Mouse (Mus musculus) kidney, postnatal 0 days (tissue): ENCODE measurements around the gene Tmem223. TPM values are rescaled to one million over a fixed set of nuclear protein-coding genes. Genes with fewer than 3 reads are reported as not detected.
A peak's percentile ranks its signal among the peaks of the same experiment; 100 is the strongest.

Experiments
- ATAC-seq: fragments of 200-750 bp; cut with Nextera tagmentation; replicated peaks from 2 replicates; pipeline ENCODE4 v1.8.0; 2017; ENCODE audit warnings: low read depth, moderate number of reproducible peaks, moderate TSS enrichment, moderate library complexity; ENCODE audit not compliant: low FRiP score
- DNase-seq: peaks from one replicate; pipeline ENCODE4 v3.0.0-alpha.2; 2016; ENCODE audit warnings: low spot score
- H3K27ac ChIP-seq: fragments of 300-500 bp; sonication (generic); 2 replicates; pipeline ENCODE4 v1.5.1; 2014; ENCODE audit warnings: mild to moderate bottlenecking
- H3K27me3 ChIP-seq: fragments of 300-500 bp; sonication (generic); 2 replicates; pipeline ENCODE4 v1.6.1; 2014; ENCODE audit warnings: low read length, mixed read lengths; ENCODE audit not compliant: insufficient read depth
- H3K36me3 ChIP-seq: fragments of 300-500 bp; sonication (generic); 2 replicates; pipeline ENCODE4 v1.6.1; 2014; ENCODE audit warnings: low read length, mixed read lengths; ENCODE audit not compliant: insufficient read depth
- H3K4me1 ChIP-seq: fragments of 300-500 bp; sonication (generic); replicated peaks from 2 replicates; pipeline ENCODE4 v1.6.1; 2014; ENCODE audit warnings: antibody characterized with exemption, low read length, mixed read lengths; ENCODE audit not compliant: insufficient read depth
- H3K4me2 ChIP-seq: fragments of 300-500 bp; sonication (generic); 2 replicates; pipeline ENCODE4 v1.6.1; 2014; ENCODE audit warnings: mild to moderate bottlenecking, low read length, moderate library complexity, mixed read lengths
- H3K4me3 ChIP-seq: fragments of 300-500 bp; sonication (generic); replicated peaks from 2 replicates; pipeline ENCODE4 v1.5.1; 2014; ENCODE audit warnings: low read depth, low read length
- H3K9ac ChIP-seq: fragments of 300-500 bp; sonication (generic); 2 replicates; pipeline ENCODE4 v1.6.1; 2014; ENCODE audit warnings: low read depth, low read length
- H3K9me3 ChIP-seq: fragments of 300-500 bp; sonication (generic); replicated peaks from 2 replicates; pipeline ENCODE4 v1.6.1; 2016; ENCODE audit warnings: low read length, inconsistent platforms, mixed read lengths
- CTCF ChIP-seq: IDR thresholded peaks from 2 replicates; pipeline ENCODE4 v1.5.1; 2016; ENCODE audit warnings: antibody characterized with exemption, low read depth, mild to moderate bottlenecking, moderate library complexity
- WGBS: fragments of 180-500 bp; shearing (Covaris S2); extraction: QIAGEN DNeasy Blood & Tissue Kit; methylation state at CpG from one replicate; pipeline ENCODE4 v1.1.7; 2014; 5-methylcytosine and 5-hydroxymethylcytosine counted together
- polyA plus RNA-seq: library from polyadenylated mRNA; unstranded; fragments of >200 nt; fragmentation: Nextera tagmentation; extraction: Ambion mirVana; gene quantifications from 2 replicates; pipeline ENCODE4 v1.2.1, GENCODE M21; 2015

The Tmem223 gene
- polyA plus RNA-seq, 1 experiment from 2014 or later: 286 TPM

- peak; percentile 96 for ATAC-seq
- Histone ChIP-seq H3K27ac (peak within 1 kb of the TSS; percentile 97), H3K9ac (peak within 1 kb of the TSS; percentile 81), H3K4me1 (peaks cover 12% of the 10 kb centered on the region; the same call in 1 of the 2 replicates), H3K36me3 (peaks cover 31% of the 10 kb centered on the region), H3K9me3 (no peaks in the 10 kb centered on the region), H3K4me3 (peak within 1 kb of the TSS; percentile 68), H3K27me3 (no peaks in the 10 kb centered on the region), H3K4me2 (peak within 1 kb of the TSS; percentile 98)
- under 1% methylated on average over 36 of the region's 36 CpGs for WGBS
- TF ChIP-seq CTCF: no peak
- DNase-seq: peak; percentile 99
Observed at GRCm38 (mm10) chr19:8741243-8741869, 29.4 kb upstream of the Tmem223 start, which contains the start of gene Stx5a. Stx5a (plus strand) TSS chr19:8741413.

GRCm38 (mm10) chr19:8742176-8742575 is 28.6 kb upstream of the Tmem223 start:
- DNase-seq (no peak), ATAC-seq (no peak)
- WGBS: 12% methylated on average over 14 of the region's 14 CpGs
- Histone ChIP-seq H3K9ac (peak overlapping the region; percentile 81), H3K36me3 (peaks cover 33% of the 10 kb centered on the region), H3K4me2 (peak overlapping the region; percentile 98), H3K4me3 (peak overlapping the region; percentile 68), H3K27ac (peak overlapping the region; percentile 97), H3K4me1 (peaks cover 12% of the 10 kb centered on the region; the same call in 1 of the 2 replicates), H3K9me3 (no peaks in the 10 kb centered on the region), H3K27me3 (no peaks in the 10 kb centered on the region)
- TF ChIP-seq CTCF: no peak

- TF ChIP-seq CTCF: no peak
- no peaks in the 10 kb centered on the region for H3K27me3 ChIP-seq
- no peak overlapping the region for H3K9ac ChIP-seq
- no peak for ATAC-seq
- H3K27ac ChIP-seq: no peak overlapping the region
- H3K4me3 ChIP-seq: no peak overlapping the region
- H3K36me3 ChIP-seq: peaks cover 42% of the 10 kb centered on the region
- H3K4me2 ChIP-seq: no peak overlapping the region
- 90% methylated on average over 1 of the region's 1 CpGs for WGBS
- H3K4me1 ChIP-seq: peaks cover 11% of the 10 kb centered on the region; the same call in 1 of the 2 replicates
- H3K9me3 ChIP-seq: no peaks in the 10 kb centered on the region
- DNase-seq: no peak
Observed at GRCm38 (mm10) chr19:8745382-8745781, 25.4 kb upstream of the Tmem223 start.

- H3K4me3 ChIP-seq: no peak overlapping the region
- H3K27me3 ChIP-seq: no peaks in the 10 kb centered on the region
- H3K9ac ChIP-seq: no peak overlapping the region
- no peaks in the 10 kb centered on the region for H3K9me3 ChIP-seq
- WGBS: 75% methylated on average over 2 of the region's 2 CpGs
- TF ChIP-seq CTCF: peak; percentile 63
- DNase-seq (peak; percentile 51), ATAC-seq (no peak)
- no peak overlapping the region for H3K4me2 ChIP-seq
- no peak overlapping the region for H3K27ac ChIP-seq
- H3K4me1 ChIP-seq: 0 out of 2 replicates have a peak, but pooled peaks cover 5% of the 10 kb centered on the region
- peaks cover 54% of the 10 kb centered on the region for H3K36me3 ChIP-seq
Observed at GRCm38 (mm10) chr19:8747368-8747767, 23.4 kb upstream of the Tmem223 start.

- ATAC-seq (no peak), DNase-seq (no peak)
- Histone ChIP-seq H3K27me3 (no peaks in the 10 kb centered on the region), H3K36me3 (peaks cover 17% of the 10 kb centered on the region), H3K9me3 (no peaks in the 10 kb centered on the region), H3K4me3 (no peak overlapping the region), H3K4me1 (peaks cover 5% of the 10 kb centered on the region), H3K27ac (no peak overlapping the region), H3K4me2 (no peak overlapping the region), H3K9ac (no peak overlapping the region)
- 62% methylated on average over 3 of the region's 3 CpGs for WGBS
- TF ChIP-seq CTCF: no peak
Observed at GRCm38 (mm10) chr19:8755652-8756051, 15.1 kb upstream of the Tmem223 start.

- H3K4me1 ChIP-seq: peaks cover 5% of the 10 kb centered on the region
- H3K27ac ChIP-seq: peak within 1 kb of the TSS; percentile 91
- peak within 1 kb of the TSS; percentile 98 for H3K9ac ChIP-seq
- peak within 1 kb of the TSS; percentile 98 for H3K4me3 ChIP-seq
- ATAC-seq: peak; percentile 93
- peak; percentile 20; the same call in 1 of the 2 replicates for TF ChIP-seq CTCF
- no peaks in the 10 kb centered on the region for H3K27me3 ChIP-seq
- H3K9me3 ChIP-seq: no peaks in the 10 kb centered on the region
- peak within 1 kb of the TSS; percentile 58 for H3K4me2 ChIP-seq
- DNase-seq: peak; percentile 96
- peaks cover 8% of the 10 kb centered on the region; the same call in 1 of the 2 replicates for H3K36me3 ChIP-seq
- under 1% methylated on average over 75 of the region's 75 CpGs for WGBS
Observed at GRCm38 (mm10) chr19:8756635-8757387, 14.0 kb upstream of the Tmem223 start, which contains the start of gene Nxf1. Nxf1 (plus strand) TSS chr19:8757073.
